Mouse (Mus musculus) CH12.LX (cell line): ENCODE results near the gene Mob3b.
A peak's percentile ranks its signal among the peaks of the same experiment; 100 is the strongest.

ENCODE experiments used
- ETS1 ChIP-seq: conservative IDR thresholded peaks from 2 replicates; pipeline ENCODE4 v1.6.1; 2012; ENCODE audit warnings: low read depth, mild to moderate bottlenecking, inconsistent platforms, low read length, improper control_type of control experiment, moderate library complexity
- POLR2A ChIP-seq: IDR thresholded peaks from 2 replicates; pipeline ENCODE4 v1.6.1; 2011; ENCODE audit warnings: low read depth, mild to moderate bottlenecking, improper control_type of control experiment, low read length
- RAD21 ChIP-seq: IDR thresholded peaks from 2 replicates; pipeline ENCODE4 v1.6.1; 2011; ENCODE audit warnings: low read depth, mild to moderate bottlenecking, low read length, improper control_type of control experiment, moderate library complexity
- ZNF384 ChIP-seq: IDR thresholded peaks from 2 replicates; pipeline ENCODE4 v1.6.1; 2012; ENCODE audit warnings: low read depth, low read length, improper control_type of control experiment, inconsistent platforms

GRCm38 (mm10) chr4:35060964-35061363, 96.3 kb downstream of the Mob3b start:
- TF ChIP-seq RAD21 (peak; percentile 16), ZNF384 (no peak; the same call in 1 of the 2 replicates), ETS1 (no peak), POLR2A (no peak)
